Mouse (Mus musculus) gastrocnemius, postnatal 4 days (tissue): ENCODE measurements around the gene Pisd. TPM values are rescaled to one million over a fixed set of nuclear protein-coding genes. Genes with fewer than 3 reads are reported as not detected.

Source experiments
- DNase-seq, 2 experiments: peaks; one replicate each; pipeline ENCODE4 v3.0.0; 2021 to 2022; ENCODE audit warnings: low spot score in 2 of 2, mixed read lengths in 2 of 2
- total RNA-seq, 2 experiments: library from RNA; stranded (reverse); gene quantifications; 2 replicates each; pipeline ENCODE4 v1.2.3; 2021

Gene Pisd
- total RNA-seq, 2 experiments from 2014 or later: 31.1 to 33.4 TPM

DNA sequence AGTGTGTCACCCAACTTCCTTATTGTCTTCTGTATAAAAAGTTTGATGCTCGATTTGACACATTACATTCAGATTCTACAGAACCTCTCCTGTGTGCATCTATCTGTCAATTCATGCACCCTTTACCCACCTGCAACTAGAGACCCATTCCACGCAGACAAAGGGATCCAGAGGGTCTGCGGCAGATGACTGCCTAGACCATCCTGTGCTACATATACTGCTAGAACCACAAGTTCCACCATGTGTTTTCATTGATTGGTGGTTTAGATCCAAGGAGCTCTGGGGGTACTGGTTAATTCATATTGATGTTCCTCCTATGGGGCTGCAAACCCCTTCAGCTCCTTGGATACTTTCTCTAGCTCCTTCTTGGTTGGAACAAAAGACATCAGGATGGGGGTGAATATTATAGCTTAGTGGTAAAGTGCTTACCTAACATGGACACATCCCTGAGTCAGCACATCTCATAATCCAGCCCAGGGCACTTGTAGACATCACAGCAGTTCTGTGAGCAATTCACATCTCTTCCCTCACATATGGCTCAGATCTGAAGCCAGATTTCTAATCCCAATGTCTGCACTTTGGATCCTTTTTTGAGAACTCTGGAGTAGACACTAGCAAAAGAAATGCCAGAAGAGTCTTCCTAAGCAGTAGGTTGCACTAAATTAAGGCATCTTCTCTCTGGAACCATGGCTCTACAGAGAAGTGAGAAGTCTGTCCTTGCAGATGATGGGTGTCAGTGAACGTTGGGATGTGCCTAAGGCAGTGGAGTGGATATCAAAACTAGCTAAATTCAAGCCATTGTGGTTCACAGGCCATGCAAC, 73.0 kb downstream of the Pisd start:
- no peak for DNase-seq

GRCm38 (mm10) chr5:32711485-32711884, 74.0 kb downstream of the Pisd start:
- DNase-seq: no peak

- DNase-seq: no peak
Measured at GRCm38 (mm10) chr5:32706226-32706780, 79.1 kb downstream of the Pisd start.

DNA sequence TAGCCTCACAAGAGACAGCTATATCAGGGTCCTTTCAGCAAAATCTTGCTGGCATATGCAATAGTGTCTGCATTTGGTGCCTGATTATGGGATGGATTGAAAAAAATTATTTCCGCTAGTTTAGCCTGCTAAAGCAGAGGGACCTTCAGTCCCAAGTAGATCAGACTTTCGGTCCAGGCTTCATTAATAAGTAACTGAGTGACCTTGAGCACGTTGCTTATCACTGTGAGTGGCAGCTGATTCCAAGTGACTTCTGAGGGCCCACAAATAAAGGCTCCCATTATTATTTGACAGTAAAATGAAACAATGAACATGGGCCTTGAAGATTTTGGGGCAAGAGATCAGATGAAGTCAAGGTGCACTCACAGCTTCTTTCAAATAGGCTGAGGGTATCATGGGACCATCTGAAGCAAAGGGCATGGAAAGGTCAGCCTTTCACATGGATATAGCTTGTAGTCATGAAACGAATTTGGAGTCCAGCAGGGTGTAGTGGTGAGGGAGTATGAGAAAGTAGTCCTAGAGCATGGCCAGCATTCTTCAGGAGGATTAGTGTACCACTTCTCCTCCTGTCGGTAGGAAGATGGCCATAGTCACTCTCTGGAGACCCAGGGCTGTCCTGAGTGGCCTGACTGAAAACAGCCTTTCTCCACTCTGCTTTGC, 88.1 kb downstream of the Pisd start:
- no peak for DNase-seq

DNA sequence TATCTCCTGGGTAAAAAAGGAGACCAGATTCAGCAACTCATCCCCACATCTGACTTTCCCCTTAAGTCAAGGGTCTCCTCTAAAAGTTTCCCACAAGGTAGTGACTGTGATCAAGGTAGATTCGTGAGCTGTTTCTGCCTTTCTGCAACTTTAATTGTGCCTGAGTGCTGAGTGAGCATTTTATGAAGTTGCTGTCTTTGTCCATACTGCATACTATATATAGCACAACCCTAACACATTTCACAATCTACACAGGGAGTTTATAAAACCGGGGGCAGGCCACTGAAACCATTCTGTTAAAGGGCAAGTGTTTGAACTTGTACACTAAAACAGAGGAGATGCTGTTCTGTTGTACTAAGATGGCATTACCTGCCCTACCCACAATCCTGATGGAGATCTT, 92.0 kb downstream of the Pisd start:
- DNase-seq: no peak

Other genes starting within 250 kb of the Pisd start
- 10 to 100 TPM; 30.3 to 35.0 TPM for gene Yes1, start 174.5 kb downstream of the Pisd start, total RNA-seq
- gene Gm20671, start 41.5 kb upstream of the Pisd start, total RNA-seq: not detected
- gene Prr14l, start 68.6 kb upstream of the Pisd start, total RNA-seq: 10 to 100 TPM; 15.0 to 15.2 TPM
- 10 to 100 TPM; 17.8 to 19.5 TPM for gene Depdc5, start 78.1 kb upstream of the Pisd start, total RNA-seq
- gene Ywhah, start 233.2 kb upstream of the Pisd start, total RNA-seq: 100 to 1,000 TPM; 141 to 144 TPM